Mouse (Mus musculus) testis, adult 2 months (tissue): ENCODE measurements at regions not wholly inside any gene's neighbourhood (a gene's known extent, or its start where the extent isn't known, plus 50 kb on each side); places are given as distances from the start of the nearest gene placed in this dataset.
"Not testable (repeated sequence)": the region's sequence is repeated elsewhere in the genome, so short reads cannot be mapped to it uniquely, and the experiment has no call there.

Source experiments
- H3K27ac ChIP-seq: fragments of 200-500 bp; 2 replicates; pipeline ENCODE4 v1.5.1; 2012; ENCODE audit warnings: low read depth, low read length; ENCODE audit not compliant: control insufficient read depth, insufficient read depth
- H3K27me3 ChIP-seq: fragments of 200-500 bp; 2 replicates; pipeline ENCODE4 v1.6.1; 2012; ENCODE audit warnings: mild to moderate bottlenecking, low read length, moderate library complexity; ENCODE audit not compliant: control insufficient read depth, insufficient read depth
- H3K36me3 ChIP-seq: fragments of 200-500 bp; 2 replicates; pipeline ENCODE4 v1.6.1; 2012; ENCODE audit warnings: mild to moderate bottlenecking, low read length; ENCODE audit not compliant: control insufficient read depth, insufficient read depth
- H3K4me1 ChIP-seq: fragments of 200-500 bp; 2 replicates; pipeline ENCODE4 v1.6.1; 2012; ENCODE audit warnings: low read length; ENCODE audit not compliant: control insufficient read depth, insufficient read depth
- H3K4me3 ChIP-seq: fragments of 200-500 bp; 2 replicates; pipeline ENCODE4 v1.5.1; 2012; ENCODE audit warnings: low read depth, mild to moderate bottlenecking, low read length, moderate library complexity, mixed read lengths; ENCODE audit not compliant: control insufficient read depth
- CTCF ChIP-seq: fragments of 200-500 bp; IDR thresholded peaks from 2 replicates; pipeline ENCODE4 v1.5.1; 2012; ENCODE audit warnings: low read depth, mild to moderate bottlenecking, inconsistent platforms, low read length, moderate library complexity; ENCODE audit not compliant: control insufficient read depth, insufficient read depth, insufficient replicate concordance
- POLR2A ChIP-seq: fragments of 200-500 bp; IDR thresholded peaks from 2 replicates; pipeline ENCODE4 v1.6.1; 2012; ENCODE audit warnings: low read depth, mild to moderate bottlenecking, inconsistent platforms, low read length, moderate library complexity; ENCODE audit not compliant: control insufficient read depth

GRCm38 (mm10) chr16:51086556-51086955 lies 495.6 kb upstream of the Ccdc54 start:
- Histone ChIP-seq H3K36me3 (no peaks in the 10 kb centered on the region), H3K27me3 (no peaks in the 10 kb centered on the region), H3K4me1 (no peaks in the 10 kb centered on the region), H3K27ac (no peak overlapping the region), H3K4me3 (no peak overlapping the region)
- no peak for TF ChIP-seq POLR2A
- TF ChIP-seq CTCF = no peak

GRCm38 (mm10) chr16:51080146-51080545 lies 489.2 kb upstream of the Ccdc54 start:
- Histone ChIP-seq H3K27ac (no peak overlapping the region), H3K27me3 (no peaks in the 10 kb centered on the region), H3K36me3 (no peaks in the 10 kb centered on the region), H3K4me3 (no peak overlapping the region), H3K4me1 (no peaks in the 10 kb centered on the region)
- TF ChIP-seq CTCF = no peak
- TF ChIP-seq POLR2A = no peak

- Histone ChIP-seq H3K27me3 (no peaks in the 10 kb centered on the region), H3K27ac (no peak overlapping the region), H3K4me1 (no peaks in the 10 kb centered on the region), H3K4me3 (no peak overlapping the region), H3K36me3 (no peaks in the 10 kb centered on the region)
- TF ChIP-seq CTCF = no peak
- no peak for TF ChIP-seq POLR2A
Measured at GRCm38 (mm10) chr16:51048650-51049049, 457.7 kb upstream of the Ccdc54 start.

- Histone ChIP-seq H3K27me3 (no peaks in the 10 kb centered on the region), H3K4me3 (no peak overlapping the region), H3K4me1 (no peaks in the 10 kb centered on the region), H3K36me3 (no peaks in the 10 kb centered on the region), H3K27ac (no peak overlapping the region)
- TF ChIP-seq POLR2A = no peak
- TF ChIP-seq CTCF = no peak
Measured at GRCm38 (mm10) chr16:51048169-51048568, 457.2 kb upstream of the Ccdc54 start.

- H3K27me3 ChIP-seq = no peaks in the 10 kb centered on the region
Measured at GRCm38 (mm10) chr16:51041311-51041710, 450.4 kb upstream of the Ccdc54 start.

GRCm38 (mm10) chr16:51002876-51003275 lies 411.9 kb upstream of the Ccdc54 start:
- Histone ChIP-seq H3K4me1 (no peaks in the 10 kb centered on the region), H3K4me3 (no peak overlapping the region), H3K27me3 (no peaks in the 10 kb centered on the region), H3K36me3 (no peaks in the 10 kb centered on the region), H3K27ac (no peak overlapping the region)
- TF ChIP-seq POLR2A = no peak
- no peak for TF ChIP-seq CTCF

More at GRCm38 (mm10) chr16:51041311-51041710, 450.4 kb upstream of the Ccdc54 start:
- Histone ChIP-seq H3K36me3 (no peaks in the 10 kb centered on the region), H3K4me3 (no peak overlapping the region), H3K4me1 (no peaks in the 10 kb centered on the region), H3K27ac (no peak overlapping the region)
- TF ChIP-seq CTCF (no peak), POLR2A (no peak)

GRCm38 (mm10) chr16:50964395-50964794 lies 373.4 kb upstream of the Ccdc54 start:
- Histone ChIP-seq H3K4me1 (no peaks in the 10 kb centered on the region), H3K27ac (no peak overlapping the region), H3K36me3 (no peaks in the 10 kb centered on the region), H3K4me3 (no peak overlapping the region), H3K27me3 (no peaks in the 10 kb centered on the region)
- TF ChIP-seq POLR2A = no peak
- TF ChIP-seq CTCF = no peak

GRCm38 (mm10) chr16:50944091-50944490 lies 353.1 kb upstream of the Ccdc54 start:
- H3K4me1 ChIP-seq = no peaks in the 10 kb centered on the region
- H3K27me3 ChIP-seq = no peaks in the 10 kb centered on the region
- TF ChIP-seq CTCF (no peak), POLR2A (no peak)
- no peak overlapping the region for H3K4me3 ChIP-seq
- no peak overlapping the region for H3K27ac ChIP-seq
- H3K36me3 ChIP-seq = no peaks in the 10 kb centered on the region

- not testable (repeated sequence) for H3K36me3 ChIP-seq, H3K27ac ChIP-seq, H3K4me1 ChIP-seq, H3K4me3 ChIP-seq, H3K27me3 ChIP-seq
Measured at GRCm38 (mm10) chr16:50943581-50943980, 352.6 kb upstream of the Ccdc54 start.
